In genomic region chr17:35822964-35823937, GRCm38 (mm10) we compare ENCODE assay signal across 8 mouse cellular contexts. TPM values are rescaled to one million over a fixed set of nuclear protein-coding genes. Genes with fewer than 3 reads are reported as not detected.
DNase-seq lines count a peak whose midpoint lies in the region; ATAC-seq and TF ChIP-seq lines count a peak whose summit lies in the region.

Gene Flot1 (plus strand): TSS chr17:35823230.

- no peak for TF ChIP-seq CTCF in ES-Bruce4 (IDR thresholded peaks at IDR 0.05; ENCODE audit: low read depth, low read length)
- TF ChIP-seq CTCF in lung, adult 2 months (IDR thresholded peaks at IDR 0.05; ENCODE audit: insufficient read depth, low read length), result no peak
- no peak for TF ChIP-seq CTCF in thymus, adult 2 months (IDR thresholded peaks at IDR 0.05; ENCODE audit: borderline replicate concordance, control insufficient read depth, extremely low read depth, insufficient read depth, low read length, poor library complexity)

- peak within 1 kb of the TSS; percentile 81 for H3K4me2 ChIP-seq in forebrain, embryonic 12.5 days
- peak within 1 kb of the TSS; percentile 93 for H3K4me2 ChIP-seq in heart, embryonic 16.5 days (ENCODE audit: low read depth, low read length)

- peak; percentile 85 for DNase-seq in c-Kit-positive CD71-positive TER-119-positive erythroid progenitor cells, embryonic 14.5 days (ENCODE audit: low spot score)
- DNase-seq in kidney, postnatal 36 days, result peak; percentile 93 to 95
- peak; percentile 87 for DNase-seq in lung, adult 2 months
- peak; percentile 75 for DNase-seq in thymus, adult 2 months

- WGBS in forebrain, embryonic 12.5 days, result 2% methylated on average over 43 of the region's 47 CpGs
- WGBS in heart, embryonic 16.5 days, result under 1% methylated on average over 45 of the region's 47 CpGs
- 2% methylated on average over 47 of the region's 47 CpGs for WGBS in lung, adult 2 months
- WGBS in thymus, adult 2 months, result 2% methylated on average over 44 of the region's 47 CpGs

- no peaks in the 10 kb centered on the region; the same call in 1 of the 2 replicates for H3K36me3 ChIP-seq in ES-Bruce4 (ENCODE audit: control insufficient read depth, insufficient read depth, low read length, poor library complexity, severe bottlenecking)
- H3K36me3 ChIP-seq in forebrain, embryonic 12.5 days (replicated peaks), result peaks cover 35% of the 10 kb centered on the region
- H3K36me3 ChIP-seq in heart, embryonic 16.5 days (ENCODE audit: control insufficient read depth, insufficient read depth), result peaks cover 24% of the 10 kb centered on the region
- H3K36me3 ChIP-seq in thymus, adult 2 months (ENCODE audit: control insufficient read depth, insufficient read depth, low read length), result no peaks in the 10 kb centered on the region

- TF ChIP-seq POLR2A in ES-Bruce4 (IDR thresholded peaks at IDR 0.05; ENCODE audit: insufficient read depth, low read length), result peak; percentile 21
- TF ChIP-seq POLR2A in lung, adult 2 months (IDR thresholded peaks at IDR 0.05; ENCODE audit: borderline replicate concordance, extremely low read depth, low read depth, low read length), result peak; percentile 72
- TF ChIP-seq POLR2A in thymus, adult 2 months (IDR thresholded peaks at IDR 0.05; ENCODE audit: control insufficient read depth, extremely low read depth, insufficient read depth, low read length, poor library complexity), result no peak

- H3K9me3 ChIP-seq in ES-Bruce4 (replicated peaks; ENCODE audit: control insufficient read depth, insufficient read depth, low read length, poor library complexity, severe bottlenecking), result no peaks in the 10 kb centered on the region
- no peaks in the 10 kb centered on the region for H3K9me3 ChIP-seq in forebrain, embryonic 12.5 days
- H3K9me3 ChIP-seq in heart, embryonic 16.5 days (replicated peaks; ENCODE audit: control insufficient read depth, low read length), result peaks cover 4% of the 10 kb centered on the region; the same call in 1 of the 2 replicates

- peak; percentile 92 for ATAC-seq in forebrain, embryonic 12.5 days (ENCODE audit: low FRiP score)
- ATAC-seq in heart, embryonic 16.5 days (replicated peaks; ENCODE audit: extremely low read depth, insufficient read depth, low FRiP score), result peak; percentile 87
- peak; percentile 82 for ATAC-seq in neutrophil, adult 5-6 weeks (ENCODE audit: extremely low read depth, insufficient number of reproducible peaks, low FRiP score, poor library complexity, severe bottlenecking)

- 0 out of 2 replicates have a peak, but pooled peaks have one; percentile 16 for TF ChIP-seq EP300 in ES-Bruce4 (IDR thresholded peaks at IDR 0.05; ENCODE audit: insufficient read depth, low read depth, low read length)

- H3K27ac ChIP-seq in ES-Bruce4 (ENCODE audit: insufficient read depth, low read length), result 0 out of 2 replicates have a peak within 1 kb of the TSS, but pooled peaks have one; percentile 8
- peak within 1 kb of the TSS; percentile 89 for H3K27ac ChIP-seq in forebrain, embryonic 12.5 days
- H3K27ac ChIP-seq in heart, embryonic 16.5 days (ENCODE audit: low read length), result peak within 1 kb of the TSS; percentile 95
- H3K27ac ChIP-seq in thymus, adult 2 months (ENCODE audit: control insufficient read depth, insufficient read depth, low read length), result peak within 1 kb of the TSS; percentile 33

- no peaks in the 10 kb centered on the region for H3K27me3 ChIP-seq in ES-Bruce4 (ENCODE audit: control insufficient read depth, insufficient read depth, low read length, poor library complexity, severe bottlenecking)
- peaks cover 15% of the 10 kb centered on the region for H3K27me3 ChIP-seq in forebrain, embryonic 12.5 days
- no peaks in the 10 kb centered on the region for H3K27me3 ChIP-seq in heart, embryonic 16.5 days (ENCODE audit: control insufficient read depth, insufficient read depth, low read length)
- H3K27me3 ChIP-seq in thymus, adult 2 months (ENCODE audit: control insufficient read depth, insufficient read depth, low read length), result peaks cover 8% of the 10 kb centered on the region; the same call in 1 of the 2 replicates

- H3K4me1 ChIP-seq in ES-Bruce4 (ENCODE audit: control insufficient read depth, insufficient read depth, low read length), result peaks cover 2% of the 10 kb centered on the region
- peaks cover 35% of the 10 kb centered on the region for H3K4me1 ChIP-seq in forebrain, embryonic 12.5 days
- H3K4me1 ChIP-seq in heart, embryonic 16.5 days (ENCODE audit: control insufficient read depth, insufficient read depth, low read length), result peaks cover 14% of the 10 kb centered on the region
- H3K4me1 ChIP-seq in lung, adult 2 months (ENCODE audit: control insufficient read depth, insufficient read depth, low read length), result 0 out of 2 replicates have a peak, but pooled peaks cover 2% of the 10 kb centered on the region
- peaks cover 32% of the 10 kb centered on the region for H3K4me1 ChIP-seq in thymus, adult 2 months (replicated peaks; ENCODE audit: control insufficient read depth, insufficient read depth, low read length)

- peak within 1 kb of the TSS; percentile 77 for H3K9ac ChIP-seq in ES-Bruce4 (ENCODE audit: low read depth, poor library complexity, severe bottlenecking)
- peak within 1 kb of the TSS; percentile 75 for H3K9ac ChIP-seq in forebrain, embryonic 12.5 days
- peak within 1 kb of the TSS; percentile 86 for H3K9ac ChIP-seq in heart, embryonic 16.5 days (ENCODE audit: low read length)

- H3K4me3 ChIP-seq in ES-Bruce4 (ENCODE audit: low read depth, low read length), result peak within 1 kb of the TSS; percentile 83
- peak within 1 kb of the TSS; percentile 70 for H3K4me3 ChIP-seq in forebrain, embryonic 12.5 days (replicated peaks)
- peak within 1 kb of the TSS; percentile 68 for H3K4me3 ChIP-seq in heart, embryonic 16.5 days (ENCODE audit: low read length)
- H3K4me3 ChIP-seq in lung, adult 2 months (replicated peaks; ENCODE audit: extremely low read depth, low read depth, low read length), result peak within 1 kb of the TSS; percentile 91
- H3K4me3 ChIP-seq in thymus, adult 2 months (ENCODE audit: control insufficient read depth, insufficient read depth, low read length), result peak within 1 kb of the TSS; percentile 78

RNA-seq across cellular contexts. Expression of gene Flot1, which starts in this region (rescaled TPM):
- 46.8 and 47.4 TPM in 2 replicates for polyA plus RNA-seq in ES-Bruce4 (2011; ENCODE audit: insufficient read depth, insufficient read length, low read depth, missing spikeins)
- polyA plus RNA-seq in forebrain, embryonic 12.5 days (2016; fragmentation: Nextera tagmentation; extraction: Ambion mirVana), result 53.7 and 56.0 TPM in 2 replicates
- polyA plus RNA-seq in heart, embryonic 16.5 days (2015; fragmentation: Nextera tagmentation; extraction: Ambion mirVana), result 119 and 134 TPM in 2 replicates
- 81.9 and 89.7 TPM in 2 replicates for polyA plus RNA-seq in lung, adult 2 months (2012; rRNA removed)
- total RNA-seq in neutrophil, adult 5-6 weeks (2017), result 172 and 193 TPM in 2 replicates
- polyA plus RNA-seq in thymus, adult 2 months (2012; rRNA removed), result 62.4 and 70.4 TPM in 2 replicates

Comparison
In these comparisons a context has a peak if more than half of its experiments do, and no peak if none do; other contexts are left out.
1. Peak in every context shown above with its lines: DNase-seq, ATAC-seq, H3K4me3 ChIP-seq and H3K27ac ChIP-seq.
2. H3K27ac ChIP-seq: peak in every context shown above with its lines; median percentile 95 in heart, embryonic 16.5 days; 89 in forebrain, embryonic 12.5 days; 33 in thymus, adult 2 months; 8 in ES-Bruce4.